Comparison of ENCODE assay signal across 14 mouse cellular contexts in genomic region chr11:29638093-29638669, GRCm38 (mm10). TPM values are rescaled to one million over a fixed set of nuclear protein-coding genes. Genes with fewer than 3 reads are reported as not detected.
A peak's percentile ranks its signal among the peaks of the same experiment; 100 is the strongest.
DNase-seq lines count a peak whose midpoint lies in the region; ATAC-seq lines count a peak whose summit lies in the region.
"Had no signal": no experiment of that assay in that cellular context is flagged by ENCODE, and none has a peak within 500 bp of the region (broad histone marks: within the 10 kb centered on the region; RNA-seq: fewer than 3 reads in every experiment).

No protein-coding gene starts in this region.

- no peaks in the 10 kb centered on the region for H3K9me3 ChIP-seq in hindbrain, embryonic 13.5 days
- H3K9me3 ChIP-seq in hindbrain, embryonic 10.5 days = no peaks in the 10 kb centered on the region
- no peaks in the 10 kb centered on the region for H3K9me3 ChIP-seq in intestine, embryonic 15.5 days
- H3K9me3 ChIP-seq: G1E; megakaryocyte, embryonic 14.5 days had no signal

- WGBS in hindbrain, embryonic 13.5 days = 77% methylated on average over 8 of the region's 8 CpGs
- WGBS in hindbrain, embryonic 10.5 days = 87% methylated on average over 8 of the region's 8 CpGs
- 81% methylated on average over 8 of the region's 8 CpGs for WGBS in intestine, embryonic 15.5 days

- H3K36me3 ChIP-seq in hindbrain, embryonic 13.5 days = no peaks in the 10 kb centered on the region
- no peaks in the 10 kb centered on the region for H3K36me3 ChIP-seq in hindbrain, embryonic 10.5 days
- H3K36me3 ChIP-seq in intestine, embryonic 15.5 days = no peaks in the 10 kb centered on the region
- H3K36me3 ChIP-seq: G1E had no signal

- ATAC-seq in hindbrain, embryonic 13.5 days (ENCODE audit: low FRiP score) = 0 out of 2 replicates have a peak, but pooled peaks have one; percentile 63
- peak; percentile 90 for ATAC-seq in intestine, embryonic 15.5 days
- ATAC-seq in megakaryocyte progenitor cell, adult 5-6 weeks (replicated peaks; ENCODE audit: poor library complexity) = no peak

- H3K4me1 ChIP-seq in hindbrain, embryonic 13.5 days (replicated peaks) = peaks cover 16% of the 10 kb centered on the region
- peaks cover 9% of the 10 kb centered on the region; the same call in 1 of the 2 replicates for H3K4me1 ChIP-seq in hindbrain, embryonic 10.5 days (replicated peaks)
- H3K4me1 ChIP-seq in intestine, embryonic 15.5 days (replicated peaks) = peaks cover 7% of the 10 kb centered on the region; the same call in 1 of the 2 replicates

- no peaks in the 10 kb centered on the region for H3K27me3 ChIP-seq in hindbrain, embryonic 13.5 days
- no peaks in the 10 kb centered on the region for H3K27me3 ChIP-seq in hindbrain, embryonic 10.5 days (ENCODE audit: insufficient read depth, poor library complexity, severe bottlenecking)
- no peaks in the 10 kb centered on the region for H3K27me3 ChIP-seq in intestine, embryonic 15.5 days (replicated peaks)

- intact Hi-C loops in gastrocnemius, postnatal 14 days (cut with DNase I; ENCODE audit: low total_unique reads) = no loop called here
- intact Hi-C loops in left cerebral cortex, postnatal 36 days (cut with DNase I) = no loop called here

- DNase-seq in gastrocnemius, postnatal 14 days = peak; percentile 25
- DNase-seq in gastrocnemius, adult 18-20 months (ENCODE audit: low spot score) = no peak
- DNase-seq in hindbrain, embryonic 10.5 days (ENCODE audit: low spot score) = no peak
- DNase-seq in retina, embryonic 14.5 days (ENCODE audit: low spot score) = peak; percentile 22
- DNase-seq in left cerebral cortex, postnatal 36 days (ENCODE audit: low spot score in 2 of 2) = no peak
- DNase-seq: adrenal gland, postnatal 14 days; cerebellum, postnatal 36 days; liver had no signal

- no peak overlapping the region for H3K4me3 ChIP-seq in hindbrain, embryonic 13.5 days
- no peak overlapping the region for H3K4me3 ChIP-seq in hindbrain, embryonic 10.5 days
- H3K4me3 ChIP-seq in intestine, embryonic 15.5 days (replicated peaks) = no peak overlapping the region
- H3K4me3 ChIP-seq: megakaryocyte, embryonic 14.5 days had no signal

- H3K27ac ChIP-seq in hindbrain, embryonic 13.5 days = no peak overlapping the region
- H3K27ac ChIP-seq in hindbrain, embryonic 10.5 days = no peak overlapping the region
- H3K27ac ChIP-seq in intestine, embryonic 15.5 days = 0 out of 2 replicates have a peak overlapping the region, but pooled peaks have one; percentile 0

- H3K4me2 ChIP-seq in hindbrain, embryonic 13.5 days = no peak overlapping the region
- no peak overlapping the region for H3K4me2 ChIP-seq in intestine, embryonic 15.5 days (replicated peaks)
- H3K4me2 ChIP-seq: lung, embryonic 14.5 days had no signal

- H3K9ac ChIP-seq in hindbrain, embryonic 13.5 days = no peak overlapping the region
- no peak overlapping the region for H3K9ac ChIP-seq in intestine, embryonic 15.5 days
- H3K9ac ChIP-seq: lung, embryonic 14.5 days had no signal

RNA-seq across cellular contexts. Expression of gene Rtn4, which starts 54.6 kb away (rescaled TPM):
- total RNA-seq in gastrocnemius, postnatal 14 days (2021) = 100 to 1,000 TPM; 923 to 949 TPM
- total RNA-seq in gastrocnemius, adult 18-20 months (2021) = 100 to 1,000 TPM; 646 to 802 TPM
- polyA plus RNA-seq in hindbrain, embryonic 13.5 days (2015; fragmentation: Nextera tagmentation; extraction: Ambion mirVana) = 111 and 113 TPM in 2 replicates
- polyA plus RNA-seq in hindbrain, embryonic 10.5 days (2016; fragmentation: Nextera tagmentation; extraction: Ambion mirVana) = 66.5 and 67.1 TPM in 2 replicates
- polyA plus RNA-seq in intestine, embryonic 15.5 days (2015; fragmentation: Nextera tagmentation; extraction: Ambion mirVana) = 48.8 and 51.0 TPM in 2 replicates
- total RNA-seq in megakaryocyte progenitor cell, adult 5-6 weeks (2015) = 61.2 and 72.2 TPM in 2 replicates
- 64.1 and 72.3 TPM in 2 replicates for total RNA-seq in megakaryocyte progenitor cell, adult 5-6 weeks (2017)
- total RNA-seq in left cerebral cortex, postnatal 36 days (2021) = 100 to 1,000 TPM; 669 to 679 TPM

Comparison
In these comparisons a context has a peak if more than half of its experiments do, and no peak if none do; other contexts are left out.
1. DNase-seq: peak in gastrocnemius, postnatal 14 days (single experiment) and retina, embryonic 14.5 days (single experiment); none in gastrocnemius, adult 18-20 months (single experiment), hindbrain, embryonic 10.5 days (single experiment) and left cerebral cortex, postnatal 36 days (0 of 2).
2. RNA of gene Rtn4, which starts 54.6 kb away (total RNA-seq): 923 to 949 TPM in gastrocnemius, postnatal 14 days, 646 to 802 TPM in gastrocnemius, adult 18-20 months and 669 to 679 TPM in left cerebral cortex, postnatal 36 days; 61.2 to 72.3 TPM in megakaryocyte progenitor cell, adult 5-6 weeks; every median in the first group is over 4 times any median in the second.